Mouse (Mus musculus) limb, embryonic 10.5 days (tissue): Measurements from ENCODE around the gene Rbm44. TPM values are rescaled to one million over a fixed set of nuclear protein-coding genes. Genes with fewer than 3 reads are reported as not detected.

Source experiments
- DNase-seq: peaks from one replicate; pipeline ENCODE4 v3.0.0-alpha.2; 2017; ENCODE audit warnings: low spot score
- H3K27ac ChIP-seq: fragments of 300-500 bp; sonication (generic); 2 replicates; pipeline ENCODE4 v1.5.1; 2016; ENCODE audit warnings: mild to moderate bottlenecking
- H3K27me3 ChIP-seq: fragments of 300-500 bp; sonication (generic); 2 replicates; pipeline ENCODE4 v1.6.1; 2016; ENCODE audit warnings: low read depth, mild to moderate bottlenecking; ENCODE audit not compliant: poor library complexity, severe bottlenecking
- H3K36me3 ChIP-seq: fragments of 300-500 bp; sonication (generic); 2 replicates; pipeline ENCODE4 v1.6.1; 2016; ENCODE audit warnings: mild to moderate bottlenecking, moderate library complexity
- H3K4me1 ChIP-seq: fragments of 300-500 bp; sonication (generic); 2 replicates; pipeline ENCODE4 v1.6.1; 2016
- H3K4me3 ChIP-seq: fragments of 300-500 bp; sonication (generic); 2 replicates; pipeline ENCODE4 v1.5.1; 2016; ENCODE audit warnings: mild to moderate bottlenecking, moderate library complexity
- H3K9me3 ChIP-seq: fragments of 300-500 bp; sonication (generic); replicated peaks from 2 replicates; pipeline ENCODE4 v1.6.1; 2016; ENCODE audit warnings: mild to moderate bottlenecking
- WGBS: fragments of 180-500 bp; shearing (Covaris S2); methylation state at CpG from one replicate; pipeline ENCODE4 v1.1.7; 2016; 5-methylcytosine and 5-hydroxymethylcytosine counted together
- polyA plus RNA-seq: library from polyadenylated mRNA; unstranded; fragments of >200 nt; fragmentation: Nextera tagmentation; extraction: Ambion mirVana; gene quantifications from 2 replicates; pipeline ENCODE4 v1.2.1, GENCODE M21; 2016

The Rbm44 gene
- polyA plus RNA-seq, 1 experiment from 2014 or later, result 0.68 TPM

- WGBS, result 85% methylated on average over 6 of the region's 6 CpGs
- no peaks in the 10 kb centered on the region for H3K9me3 ChIP-seq
- no peak for DNase-seq
Observed at GRCm38 (mm10) chr1:91205651-91206050, 60.8 kb downstream of the Rbm44 start.

GRCm38 (mm10) chr1:91206336-91206735, 61.4 kb downstream of the Rbm44 start:
- Histone ChIP-seq H3K27me3 (no peaks in the 10 kb centered on the region), H3K4me1 (peaks cover 9% of the 10 kb centered on the region), H3K9me3 (no peaks in the 10 kb centered on the region), H3K27ac (no peak overlapping the region), H3K36me3 (no peaks in the 10 kb centered on the region), H3K4me3 (no peak overlapping the region)
- no peak for DNase-seq
- 79% methylated on average over 8 of the region's 8 CpGs for WGBS

More at GRCm38 (mm10) chr1:91205651-91206050, 60.8 kb downstream of the Rbm44 start:
- Histone ChIP-seq H3K27ac (no peak overlapping the region), H3K27me3 (no peaks in the 10 kb centered on the region), H3K4me1 (peaks cover 11% of the 10 kb centered on the region), H3K4me3 (no peak overlapping the region), H3K36me3 (no peaks in the 10 kb centered on the region)

GRCm38 (mm10) chr1:91206873-91207272, 62.0 kb downstream of the Rbm44 start:
- 81% methylated on average over 5 of the region's 5 CpGs for WGBS
- no peaks in the 10 kb centered on the region for H3K27me3 ChIP-seq
- no peaks in the 10 kb centered on the region for H3K36me3 ChIP-seq
- no peak overlapping the region for H3K4me3 ChIP-seq
- H3K9me3 ChIP-seq, result no peaks in the 10 kb centered on the region
- no peak for DNase-seq
- H3K4me1 ChIP-seq, result peaks cover 10% of the 10 kb centered on the region
- H3K27ac ChIP-seq, result no peak overlapping the region

GRCm38 (mm10) chr1:91207334-91208074, 62.6 kb downstream of the Rbm44 start:
- H3K4me1 ChIP-seq, result peaks cover 6% of the 10 kb centered on the region; the same call in 1 of the 2 replicates
- no peaks in the 10 kb centered on the region for H3K36me3 ChIP-seq
- no peaks in the 10 kb centered on the region for H3K9me3 ChIP-seq
- no peaks in the 10 kb centered on the region for H3K27me3 ChIP-seq
- H3K27ac ChIP-seq, result no peak overlapping the region
- no peak overlapping the region for H3K4me3 ChIP-seq
- WGBS, result 72% methylated on average over 3 of the region's 3 CpGs
- DNase-seq, result no peak

- Histone ChIP-seq H3K4me1 (peaks cover 15% of the 10 kb centered on the region), H3K36me3 (no peaks in the 10 kb centered on the region), H3K4me3 (no peak overlapping the region), H3K27me3 (no peaks in the 10 kb centered on the region), H3K9me3 (no peaks in the 10 kb centered on the region), H3K27ac (no peak overlapping the region)
- 90% methylated on average over 6 of the region's 6 CpGs for WGBS
- DNase-seq, result no peak
Observed at GRCm38 (mm10) chr1:91209343-91209742, 64.5 kb downstream of the Rbm44 start.

- Histone ChIP-seq H3K4me3 (no peak overlapping the region), H3K9me3 (no peaks in the 10 kb centered on the region), H3K4me1 (peaks cover 15% of the 10 kb centered on the region), H3K27ac (no peak overlapping the region), H3K27me3 (no peaks in the 10 kb centered on the region), H3K36me3 (no peaks in the 10 kb centered on the region)
- no peak for DNase-seq
- 88% methylated on average over 6 of the region's 6 CpGs for WGBS
Observed at GRCm38 (mm10) chr1:91209785-91210184, 64.9 kb downstream of the Rbm44 start.

- Histone ChIP-seq H3K4me1 (peaks cover 13% of the 10 kb centered on the region), H3K9me3 (no peaks in the 10 kb centered on the region), H3K27ac (no peak overlapping the region), H3K36me3 (no peaks in the 10 kb centered on the region), H3K4me3 (no peak overlapping the region), H3K27me3 (no peaks in the 10 kb centered on the region)
- 58% methylated on average over 1 of the region's 1 CpGs for WGBS
- DNase-seq, result peak; percentile 71
Observed at GRCm38 (mm10) chr1:91211099-91211498, 66.2 kb downstream of the Rbm44 start.

- 81% methylated on average over 7 of the region's 7 CpGs for whole genome bisulfite sequencing
Observed at GRCm38 (mm10) chr1:91211591-91212008, 66.7 kb downstream of the Rbm44 start.

GRCm38 (mm10) chr1:91215264-91215663, 70.4 kb downstream of the Rbm44 start:
- WGBS, result 100% methylated on average over 1 of the region's 1 CpGs
- H3K27ac ChIP-seq, result no peak overlapping the region
- no peak overlapping the region for H3K4me3 ChIP-seq
- H3K36me3 ChIP-seq, result no peaks in the 10 kb centered on the region
- no peaks in the 10 kb centered on the region for H3K9me3 ChIP-seq
- H3K4me1 ChIP-seq, result peaks cover 13% of the 10 kb centered on the region
- no peak for DNase-seq
- no peaks in the 10 kb centered on the region for H3K27me3 ChIP-seq

More at GRCm38 (mm10) chr1:91211591-91212008, 66.7 kb downstream of the Rbm44 start:
- H3K9me3 ChIP-seq, result no peaks in the 10 kb centered on the region
- H3K27me3 ChIP-seq, result no peaks in the 10 kb centered on the region
- H3K27ac ChIP-seq, result no peak overlapping the region
- peaks cover 13% of the 10 kb centered on the region for H3K4me1 ChIP-seq
- H3K36me3 ChIP-seq, result no peaks in the 10 kb centered on the region
- DNase-seq, result no peak
- H3K4me3 ChIP-seq, result no peak overlapping the region

GRCm38 (mm10) chr1:91215981-91216380, 71.1 kb downstream of the Rbm44 start:
- Histone ChIP-seq H3K4me1 (peaks cover 13% of the 10 kb centered on the region), H3K9me3 (no peaks in the 10 kb centered on the region), H3K4me3 (no peak overlapping the region), H3K27ac (no peak overlapping the region), H3K27me3 (no peaks in the 10 kb centered on the region), H3K36me3 (no peaks in the 10 kb centered on the region)
- no peak for DNase-seq
- WGBS, result 58% methylated on average over 1 of the region's 1 CpGs

GRCm38 (mm10) chr1:91216504-91217267, 71.8 kb downstream of the Rbm44 start:
- WGBS, result 77% methylated on average over 10 of the region's 10 CpGs
- H3K4me1 ChIP-seq, result peaks cover 9% of the 10 kb centered on the region

GRCm38 (mm10) chr1:91219641-91220321, 74.9 kb downstream of the Rbm44 start:
- Histone ChIP-seq H3K27ac (no peak overlapping the region), H3K9me3 (no peaks in the 10 kb centered on the region), H3K4me1 (no peaks in the 10 kb centered on the region), H3K27me3 (no peaks in the 10 kb centered on the region), H3K36me3 (no peaks in the 10 kb centered on the region), H3K4me3 (no peak overlapping the region)
- WGBS, result 89% methylated on average over 7 of the region's 7 CpGs
- DNase-seq, result no peak

More at GRCm38 (mm10) chr1:91216504-91217267, 71.8 kb downstream of the Rbm44 start:
- Histone ChIP-seq H3K27me3 (no peaks in the 10 kb centered on the region), H3K27ac (no peak overlapping the region), H3K36me3 (no peaks in the 10 kb centered on the region), H3K9me3 (no peaks in the 10 kb centered on the region), H3K4me3 (no peak overlapping the region)
- DNase-seq, result no peak

GRCm38 (mm10) chr1:91220322-91220672, 75.4 kb downstream of the Rbm44 start:
- DNase-seq, result no peak
- WGBS, result 81% methylated on average over 3 of the region's 3 CpGs
- Histone ChIP-seq H3K36me3 (no peaks in the 10 kb centered on the region), H3K4me3 (no peak overlapping the region), H3K27me3 (no peaks in the 10 kb centered on the region), H3K9me3 (no peaks in the 10 kb centered on the region), H3K27ac (no peak overlapping the region), H3K4me1 (no peaks in the 10 kb centered on the region)
